Mouse (Mus musculus) myocyte (in vitro differentiated cells): ENCODE measurements at regions not wholly inside any gene's neighbourhood (a gene's known extent, or its start where the extent isn't known, plus 50 kb on each side); places are given as distances from the start of the nearest gene placed in this dataset.

Experiments
- H3K27me3 ChIP-seq: one replicate; pipeline ENCODE4 v1.6.1; 2011; ENCODE audit not compliant: control insufficient read depth, insufficient read depth, insufficient read length
- H3K36me3 ChIP-seq: one replicate; pipeline ENCODE4 v1.6.1; 2011; ENCODE audit not compliant: control insufficient read depth, insufficient read depth
- H3K4me2 ChIP-seq: one replicate; pipeline ENCODE4 v1.6.1; 2011; ENCODE audit warnings: low read depth, control low read depth
- H3K4me3 ChIP-seq: one replicate; pipeline ENCODE4 v1.5.1; 2011; ENCODE audit warnings: mild to moderate bottlenecking, control low read depth, moderate library complexity
- H3K79me2 ChIP-seq: one replicate; pipeline ENCODE4 v1.6.1; 2011; ENCODE audit not compliant: control insufficient read depth, insufficient read depth
- H3ac ChIP-seq: one replicate; pipeline ENCODE4 v1.6.1; 2011; ENCODE audit not compliant: control insufficient read depth, insufficient read length
- CEBPB ChIP-seq: IDR thresholded peaks from 2 replicates; pipeline ENCODE4 v1.6.1; 2011; ENCODE audit warnings: mild to moderate bottlenecking, moderate library complexity; ENCODE audit not compliant: poor library complexity, insufficient read depth, severe bottlenecking
- E2F4 ChIP-seq: IDR thresholded peaks from one replicate; pipeline ENCODE4 v1.6.1; 2011; ENCODE audit warnings: mild to moderate bottlenecking, control low read depth, moderate library complexity; ENCODE audit not compliant: insufficient read depth
- MAX ChIP-seq: IDR thresholded peaks from one replicate; pipeline ENCODE4 v1.6.1; 2011; ENCODE audit warnings: low read depth, mild to moderate bottlenecking, control low read depth
- MYOD1 ChIP-seq, 3 experiments: IDR thresholded peaks; one replicate each; pipeline ENCODE4 v1.6.1; 2011; ENCODE audit warnings: control low read depth in 2 of 3, low read depth in 2 of 3, mild to moderate bottlenecking in 2 of 3, moderate library complexity in 1 of 3; ENCODE audit not compliant: insufficient read length in 2 of 3, control insufficient read depth in 1 of 3
- MYOG ChIP-seq, 3 experiments: IDR thresholded peaks; one replicate each; pipeline ENCODE4 v1.6.1; 2011; ENCODE audit warnings: control low read depth in 2 of 3, low read depth in 2 of 3, mild to moderate bottlenecking in 2 of 3; ENCODE audit not compliant: insufficient read length in 2 of 3, control insufficient read depth in 1 of 3, insufficient read depth in 1 of 3
- POLR2A ChIP-seq: IDR thresholded peaks from one replicate; pipeline ENCODE4 v1.6.1; 2011; ENCODE audit warnings: low read depth, mild to moderate bottlenecking, control low read depth, moderate library complexity; ENCODE audit not compliant: insufficient read length
- POLR2AphosphoS2 ChIP-seq: IDR thresholded peaks from one replicate; pipeline ENCODE4 v1.6.1; 2011; ENCODE audit warnings: low read depth, control low read depth; ENCODE audit not compliant: insufficient read length
- REST ChIP-seq: IDR thresholded peaks from one replicate; pipeline ENCODE4 v1.6.1; 2011; ENCODE audit warnings: mild to moderate bottlenecking, control low read depth, moderate library complexity; ENCODE audit not compliant: insufficient read depth, insufficient read length
- SRF ChIP-seq: IDR thresholded peaks from one replicate; pipeline ENCODE4 v1.6.1; 2011; ENCODE audit warnings: low read depth; ENCODE audit not compliant: control insufficient read depth, insufficient read length
- TCF12 ChIP-seq: IDR thresholded peaks from one replicate; pipeline ENCODE4 v1.6.1; 2011; ENCODE audit warnings: mild to moderate bottlenecking, control low read depth; ENCODE audit not compliant: poor library complexity, insufficient read depth, severe bottlenecking
- TCF3 ChIP-seq: IDR thresholded peaks from one replicate; pipeline ENCODE4 v1.6.1; 2011; ENCODE audit warnings: low read depth, control low read depth; ENCODE audit not compliant: insufficient read length
- USF1 ChIP-seq: IDR thresholded peaks from one replicate; pipeline ENCODE4 v1.6.1; 2011; ENCODE audit warnings: low read depth, mild to moderate bottlenecking, control low read depth, moderate library complexity

DNA sequence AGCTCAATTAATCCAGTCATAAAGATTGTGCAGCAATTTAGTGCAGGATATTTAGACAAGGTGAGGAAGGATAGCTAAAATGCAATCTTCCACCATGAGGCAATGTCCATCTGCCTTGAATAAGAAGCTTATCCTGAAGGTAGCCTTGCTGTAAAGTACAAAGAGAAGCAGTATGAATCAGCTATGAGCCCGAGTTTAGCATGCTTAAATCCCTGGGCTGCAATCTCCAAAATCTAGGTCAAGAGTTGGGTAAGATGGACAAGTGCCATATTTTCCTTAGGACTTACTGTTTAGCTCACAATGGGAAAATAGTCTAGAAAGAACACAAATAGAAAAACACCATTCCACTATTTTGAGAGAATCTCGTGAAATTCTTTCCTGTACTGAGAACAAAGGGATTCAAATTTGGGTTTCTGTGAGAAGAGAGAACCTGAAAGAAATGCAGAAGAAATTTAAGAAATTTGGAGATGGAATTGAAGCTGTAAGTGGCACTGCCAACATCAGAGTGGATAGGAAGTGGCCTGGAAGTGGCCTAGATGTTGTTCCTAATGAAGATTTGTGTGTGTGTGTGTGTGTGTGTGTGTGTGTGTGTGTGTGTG, 449.9 kb downstream of the Tns3 start:
- H3K79me2 ChIP-seq, result no peaks in the 10 kb centered on the region
- H3K4me3 ChIP-seq, result no peak overlapping the region
- H3K27me3 ChIP-seq, result no peaks in the 10 kb centered on the region
- no peak overlapping the region for H3ac ChIP-seq
- TF ChIP-seq REST (no peak), TCF12 (no peak), SRF (no peak), POLR2AphosphoS2 (no peak), USF1 (no peak), MYOG (IDR thresholded peaks at IDR 0.05; ENCODE audit: control insufficient read depth in 1 of 3, insufficient read depth in 1 of 3, insufficient read length in 2 of 3, low read depth in 2 of 3) (no peak)
- no peaks in the 10 kb centered on the region for H3K36me3 ChIP-seq
- H3K4me2 ChIP-seq, result no peak overlapping the region

DNA sequence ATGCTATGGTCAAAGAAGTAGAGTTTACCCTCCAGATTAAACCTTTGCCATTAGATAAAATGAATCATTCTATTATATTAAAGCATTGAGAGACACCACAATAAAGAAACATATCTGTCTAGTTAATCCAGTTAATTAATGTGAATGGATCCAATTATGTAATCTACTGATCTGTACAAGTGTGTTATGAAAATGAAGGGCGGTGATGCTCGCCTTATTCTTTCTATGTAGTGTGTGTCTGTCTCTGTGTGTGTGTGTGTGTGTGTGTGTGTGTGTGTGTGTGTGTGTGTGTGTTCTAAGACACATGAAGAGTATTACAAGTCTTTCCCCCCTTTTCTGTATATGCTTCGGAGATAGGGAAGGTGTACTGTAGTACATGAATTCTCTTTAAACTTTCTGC, 451.2 kb downstream of the Tns3 start:
- Histone ChIP-seq H3ac (no peak overlapping the region), H3K36me3 (no peaks in the 10 kb centered on the region), H3K4me2 (no peak overlapping the region), H3K79me2 (no peaks in the 10 kb centered on the region), H3K27me3 (no peaks in the 10 kb centered on the region), H3K4me3 (no peak overlapping the region)
- TF ChIP-seq TCF3 (no peak), TCF12 (no peak), POLR2AphosphoS2 (no peak), USF1 (no peak), CEBPB (no peak), MAX (no peak), MYOD1 (IDR thresholded peaks at IDR 0.05; ENCODE audit: control insufficient read depth in 1 of 3, insufficient read length in 2 of 3, low read depth in 2 of 3) (no peak), SRF (no peak), MYOG (IDR thresholded peaks at IDR 0.05; ENCODE audit: control insufficient read depth in 1 of 3, insufficient read depth in 1 of 3, insufficient read length in 2 of 3, low read depth in 2 of 3) (no peak), REST (no peak), E2F4 (no peak), POLR2A (no peak)

DNA sequence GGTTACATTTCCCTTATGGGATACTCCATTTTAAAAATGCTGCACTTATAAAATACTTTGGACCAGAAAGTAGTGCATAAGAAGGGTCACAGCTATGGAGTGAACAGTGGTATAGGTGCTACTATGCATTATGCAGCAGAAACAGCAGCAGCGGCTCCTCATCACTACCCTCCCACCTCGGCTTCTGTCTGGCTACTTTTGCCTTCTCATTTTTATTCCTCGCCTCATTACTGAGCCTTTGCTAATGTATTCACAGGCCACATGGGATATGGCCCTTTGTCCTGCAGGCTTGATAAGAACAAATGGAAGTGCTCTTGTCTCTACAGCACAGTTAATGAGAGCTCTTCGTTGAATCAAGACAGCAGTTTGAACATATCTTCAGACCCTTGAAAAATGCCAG, 451.6 kb downstream of the Tns3 start:
- no peak overlapping the region for H3K4me2 ChIP-seq
- no peaks in the 10 kb centered on the region for H3K27me3 ChIP-seq
- H3ac ChIP-seq, result no peak overlapping the region
- no peaks in the 10 kb centered on the region for H3K36me3 ChIP-seq
- H3K79me2 ChIP-seq, result no peaks in the 10 kb centered on the region
- TF ChIP-seq POLR2AphosphoS2 (no peak), E2F4 (no peak), MAX (no peak), MYOG (IDR thresholded peaks at IDR 0.05; ENCODE audit: control insufficient read depth in 1 of 3, insufficient read depth in 1 of 3, insufficient read length in 2 of 3, low read depth in 2 of 3) (no peak)
- no peak overlapping the region for H3K4me3 ChIP-seq

DNA sequence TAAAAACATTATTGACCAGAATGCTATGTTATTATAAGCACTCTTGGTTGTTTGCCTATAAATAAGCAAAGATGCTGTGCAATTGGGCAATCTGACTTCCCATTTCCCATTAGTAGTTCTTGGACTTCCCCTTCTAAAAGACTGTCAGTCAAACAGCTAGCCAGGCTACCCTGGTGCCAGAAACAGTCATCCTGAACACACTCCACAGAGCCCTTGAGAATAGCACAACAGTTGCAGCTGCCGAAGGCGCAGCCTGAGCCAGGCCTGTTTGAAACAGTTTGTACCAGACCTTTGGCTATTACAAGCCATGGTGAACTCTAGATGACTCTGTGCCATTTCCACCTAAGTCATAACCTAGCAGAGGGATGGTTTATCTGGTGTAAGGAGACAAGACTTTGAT, 455.3 kb downstream of the Tns3 start:
- no peaks in the 10 kb centered on the region for H3K27me3 ChIP-seq
- no peak overlapping the region for H3K4me2 ChIP-seq
- no peaks in the 10 kb centered on the region for H3K36me3 ChIP-seq
- H3K79me2 ChIP-seq, result no peaks in the 10 kb centered on the region
- TF ChIP-seq POLR2AphosphoS2 (no peak), E2F4 (no peak), SRF (no peak), REST (no peak), MAX (no peak), TCF3 (no peak), POLR2A (no peak), MYOD1 (IDR thresholded peaks at IDR 0.05; ENCODE audit: control insufficient read depth in 1 of 3, insufficient read length in 2 of 3, low read depth in 2 of 3) (no peak), MYOG (IDR thresholded peaks at IDR 0.05; ENCODE audit: control insufficient read depth in 1 of 3, insufficient read depth in 1 of 3, insufficient read length in 2 of 3, low read depth in 2 of 3) (no peak), TCF12 (no peak), CEBPB (no peak), USF1 (no peak)
- H3K4me3 ChIP-seq, result no peak overlapping the region
- no peak overlapping the region for H3ac ChIP-seq

DNA sequence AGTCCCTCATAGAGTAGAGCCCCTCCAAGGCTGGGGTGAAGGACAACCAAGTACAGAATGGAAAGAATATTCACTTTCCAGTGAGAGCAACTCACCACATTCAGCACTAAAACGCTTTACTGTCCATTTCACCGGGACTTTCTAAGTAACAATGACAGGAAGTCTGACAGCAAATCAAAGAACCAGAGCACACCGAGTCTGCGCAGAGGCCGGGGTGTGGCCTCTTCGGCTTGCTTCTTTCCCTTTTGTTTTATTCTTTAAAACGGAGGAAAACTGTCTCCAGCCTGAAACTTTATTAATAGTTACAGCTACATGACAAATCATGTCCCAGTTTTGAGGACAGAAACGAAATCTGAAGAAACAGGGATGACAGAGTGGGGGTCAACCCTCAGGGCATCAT, 465.0 kb downstream of the Tns3 start:
- no peak overlapping the region for H3K4me3 ChIP-seq
- H3K27me3 ChIP-seq, result no peaks in the 10 kb centered on the region
- no peaks in the 10 kb centered on the region for H3K79me2 ChIP-seq
- no peaks in the 10 kb centered on the region for H3K36me3 ChIP-seq
- no peak for TF ChIP-seq POLR2A
- no peak for TF ChIP-seq MYOG (IDR thresholded peaks at IDR 0.05; ENCODE audit: control insufficient read depth in 1 of 3, insufficient read depth in 1 of 3, insufficient read length in 2 of 3, low read depth in 2 of 3)
- TF ChIP-seq TCF12, result no peak
- TF ChIP-seq POLR2AphosphoS2, result no peak
- TF ChIP-seq CEBPB, result no peak
- TF ChIP-seq REST, result no peak
- TF ChIP-seq TCF3, result no peak
- no peak for TF ChIP-seq MAX
- no peak for TF ChIP-seq SRF
- TF ChIP-seq E2F4, result no peak
- TF ChIP-seq USF1, result no peak
- TF ChIP-seq MYOD1 (IDR thresholded peaks at IDR 0.05; ENCODE audit: control insufficient read depth in 1 of 3, insufficient read length in 2 of 3, low read depth in 2 of 3), result no peak
- no peak overlapping the region for H3ac ChIP-seq
- H3K4me2 ChIP-seq, result peak overlapping the region; percentile 6
